Mouse (Mus musculus) neural tube, embryonic 15.5 days (tissue): ENCODE measurements around the gene AC134908.4. TPM values are rescaled to one million over a fixed set of nuclear protein-coding genes. Genes with fewer than 3 reads are reported as not detected.
"Not testable (repeated sequence)": the region's sequence is repeated elsewhere in the genome, so short reads cannot be mapped to it uniquely, and the experiment has no call there.

Source experiments
- ATAC-seq: fragments of 200-750 bp; cut with Nextera tagmentation; 2 replicates; pipeline ENCODE4 v1.8.0; 2017; ENCODE audit warnings: mild to moderate bottlenecking, moderate TSS enrichment, moderate library complexity; ENCODE audit not compliant: low FRiP score
- H3K27ac ChIP-seq: fragments of 300-500 bp; sonication (generic); replicated peaks from 2 replicates; pipeline ENCODE4 v1.5.1; 2015; ENCODE audit warnings: mild to moderate bottlenecking, inconsistent platforms
- H3K27me3 ChIP-seq: fragments of 300-500 bp; sonication (generic); replicated peaks from 2 replicates; pipeline ENCODE4 v1.6.1; 2015; ENCODE audit warnings: inconsistent platforms
- H3K36me3 ChIP-seq: fragments of 300-500 bp; sonication (generic); 2 replicates; pipeline ENCODE4 v1.6.1; 2015; ENCODE audit warnings: inconsistent platforms
- H3K4me1 ChIP-seq: fragments of 300-500 bp; sonication (generic); 2 replicates; pipeline ENCODE4 v1.6.1; 2015; ENCODE audit warnings: inconsistent platforms
- H3K4me2 ChIP-seq: fragments of 300-500 bp; sonication (generic); 2 replicates; pipeline ENCODE4 v1.6.1; 2015; ENCODE audit warnings: inconsistent platforms, mild to moderate bottlenecking, moderate library complexity
- H3K4me3 ChIP-seq: fragments of 300-500 bp; sonication (generic); replicated peaks from 2 replicates; pipeline ENCODE4 v1.5.1; 2015; ENCODE audit warnings: mild to moderate bottlenecking, inconsistent platforms
- H3K9ac ChIP-seq: fragments of 300-500 bp; sonication (generic); replicated peaks from 2 replicates; pipeline ENCODE4 v1.6.1; 2015; ENCODE audit warnings: mild to moderate bottlenecking, inconsistent platforms
- H3K9me3 ChIP-seq: fragments of 300-500 bp; sonication (generic); replicated peaks from 2 replicates; pipeline ENCODE4 v1.6.1; 2016; ENCODE audit warnings: inconsistent platforms
- WGBS: fragments of 180-500 bp; shearing (Covaris S2); methylation state at CpG from one replicate; pipeline ENCODE4 v1.1.7; 2015; ENCODE audit warnings: mixed read lengths; 5-methylcytosine and 5-hydroxymethylcytosine counted together
- polyA plus RNA-seq: library from polyadenylated mRNA; unstranded; fragments of >200 nt; fragmentation: Nextera tagmentation; extraction: Ambion mirVana; gene quantifications from 2 replicates; pipeline ENCODE4 v1.2.1, GENCODE M21; 2015

The AC134908.4 gene
- polyA plus RNA-seq, 1 experiment from 2014 or later, result 3.1 TPM

- H3K9ac ChIP-seq, result no peak overlapping the region
- WGBS, result 81% methylated on average over 9 of the region's 9 CpGs
These were observed 38.8 kb downstream of the AC134908.4 start for GRCm38 (mm10) chr17:25756378-25757242.

DNA sequence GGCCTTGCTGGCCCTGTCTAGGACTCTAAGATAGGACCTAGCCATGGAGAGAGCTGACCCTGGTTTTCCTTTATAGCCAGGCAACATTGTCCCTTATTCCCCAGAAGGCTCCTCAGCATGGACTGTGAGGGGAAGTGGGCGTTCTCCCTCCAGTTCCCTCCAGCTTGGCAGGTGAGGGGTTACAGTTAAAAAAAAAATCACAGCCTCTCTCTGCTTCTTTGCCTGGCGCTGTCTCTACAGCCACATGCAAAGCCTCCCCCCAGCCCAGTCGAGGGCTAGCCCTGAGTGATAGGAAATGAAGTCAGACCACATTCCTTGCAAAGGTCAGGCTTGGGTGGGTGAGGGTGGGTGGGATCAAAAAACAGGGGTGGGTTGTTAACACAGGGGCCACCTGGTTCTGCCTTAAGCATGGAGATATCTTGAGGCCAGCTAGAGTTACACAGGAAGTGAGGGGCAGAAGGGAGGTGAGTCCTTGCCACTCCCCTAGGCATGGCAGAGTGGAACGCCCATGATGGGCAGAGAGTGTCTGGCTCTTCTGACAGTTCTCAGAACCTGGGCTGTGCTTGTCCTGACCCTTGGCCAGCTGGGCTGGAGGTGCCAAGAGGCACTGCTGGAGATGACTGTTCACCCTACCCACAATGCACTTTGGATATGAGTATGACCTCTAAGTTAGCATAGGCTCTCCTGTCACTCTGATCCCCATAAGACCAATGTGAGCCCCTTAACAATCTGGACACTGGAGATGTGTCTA, 39.7 kb downstream of the AC134908.4 start:
- Histone ChIP-seq H3K4me1 (peaks cover 6% of the 10 kb centered on the region), H3K36me3 (no peaks in the 10 kb centered on the region), H3K27ac (no peak overlapping the region), H3K9me3 (no peaks in the 10 kb centered on the region), H3K4me2 (no peak overlapping the region), H3K9ac (no peak overlapping the region), H3K4me3 (no peak overlapping the region), H3K27me3 (no peaks in the 10 kb centered on the region)
- no peak for ATAC-seq
- WGBS, result 61% methylated on average over 4 of the region's 4 CpGs

More at GRCm38 (mm10) chr17:25756378-25757242, 38.8 kb downstream of the AC134908.4 start:
- Histone ChIP-seq H3K36me3 (no peaks in the 10 kb centered on the region), H3K4me1 (peaks cover 2% of the 10 kb centered on the region), H3K4me2 (no peak overlapping the region), H3K27ac (no peak overlapping the region), H3K9me3 (no peaks in the 10 kb centered on the region), H3K27me3 (no peaks in the 10 kb centered on the region), H3K4me3 (no peak overlapping the region)
- no peak for ATAC-seq

GRCm38 (mm10) chr17:25755086-25755485, 40.4 kb downstream of the AC134908.4 start:
- ATAC-seq, result no peak
- Histone ChIP-seq H3K4me1 (peaks cover 6% of the 10 kb centered on the region), H3K36me3 (no peaks in the 10 kb centered on the region), H3K4me2 (no peak overlapping the region), H3K27me3 (no peaks in the 10 kb centered on the region), H3K9ac (no peak overlapping the region), H3K9me3 (no peaks in the 10 kb centered on the region), H3K4me3 (no peak overlapping the region), H3K27ac (no peak overlapping the region)
- WGBS, result 79% methylated on average over 4 of the region's 4 CpGs

GRCm38 (mm10) chr17:25754241-25754640, 41.2 kb downstream of the AC134908.4 start, which contains the start of gene Msln:
TSS of gene Msln (minus strand) at chr17:25754378.
- H3K4me1 ChIP-seq, result peaks cover 6% of the 10 kb centered on the region
- H3K9ac ChIP-seq, result no peak within 1 kb of the TSS
- H3K4me3 ChIP-seq, result no peak within 1 kb of the TSS
- H3K9me3 ChIP-seq, result no peaks in the 10 kb centered on the region
- WGBS, result 87% methylated on average over 9 of the region's 9 CpGs
- no peak within 1 kb of the TSS for H3K4me2 ChIP-seq
- ATAC-seq, result no peak
- no peaks in the 10 kb centered on the region for H3K27me3 ChIP-seq
- H3K36me3 ChIP-seq, result no peaks in the 10 kb centered on the region
- H3K27ac ChIP-seq, result no peak within 1 kb of the TSS

- Histone ChIP-seq H3K4me1 (peaks cover 6% of the 10 kb centered on the region), H3K36me3 (no peaks in the 10 kb centered on the region), H3K4me2 (no peak overlapping the region), H3K4me3 (no peak overlapping the region), H3K27me3 (no peaks in the 10 kb centered on the region), H3K9me3 (no peaks in the 10 kb centered on the region), H3K9ac (no peak overlapping the region), H3K27ac (no peak overlapping the region)
- no peak for ATAC-seq
- 47% methylated on average over 5 of the region's 5 CpGs for WGBS
These were observed 44.0 kb downstream of the AC134908.4 start for GRCm38 (mm10) chr17:25751446-25751845.

DNA sequence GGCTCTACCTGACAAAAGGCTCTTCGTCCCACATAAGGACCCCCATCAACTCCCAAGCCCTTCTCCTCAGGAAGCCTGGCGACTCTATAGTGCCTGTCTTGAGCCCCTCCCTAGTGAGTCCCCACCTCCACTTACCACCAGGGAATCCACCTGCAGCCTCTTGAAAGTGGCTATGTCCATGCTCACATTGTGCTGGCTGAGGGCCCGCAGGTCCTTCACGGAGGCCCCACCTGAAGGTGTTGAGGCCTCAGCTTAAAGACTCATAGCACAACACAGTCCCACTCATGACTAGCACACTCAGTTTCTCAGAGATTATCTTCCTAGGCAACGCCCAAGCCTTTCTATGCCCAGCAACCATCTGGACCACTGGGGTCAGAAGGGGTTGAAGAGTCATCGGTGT, 46.1 kb downstream of the AC134908.4 start:
- Histone ChIP-seq H3K4me1 (peaks cover 6% of the 10 kb centered on the region), H3K4me2 (no peak overlapping the region), H3K27me3 (no peaks in the 10 kb centered on the region), H3K36me3 (no peaks in the 10 kb centered on the region), H3K27ac (no peak overlapping the region), H3K9ac (no peak overlapping the region), H3K4me3 (no peak overlapping the region), H3K9me3 (no peaks in the 10 kb centered on the region)
- WGBS, result 87% methylated on average over 6 of the region's 6 CpGs
- no peak for ATAC-seq

- no peak for ATAC-seq
- Histone ChIP-seq H3K4me1 (peaks cover 6% of the 10 kb centered on the region), H3K4me2 (no peak overlapping the region), H3K9ac (no peak overlapping the region), H3K27me3 (no peaks in the 10 kb centered on the region), H3K4me3 (no peak overlapping the region), H3K27ac (no peak overlapping the region), H3K36me3 (no peaks in the 10 kb centered on the region), H3K9me3 (no peaks in the 10 kb centered on the region)
- 97% methylated on average over 4 of the region's 4 CpGs for WGBS
These were observed 47.2 kb downstream of the AC134908.4 start for GRCm38 (mm10) chr17:25748238-25748637.

GRCm38 (mm10) chr17:25744311-25744710, 51.1 kb downstream of the AC134908.4 start:
- no peaks in the 10 kb centered on the region for H3K27me3 ChIP-seq
- H3K36me3 ChIP-seq, result no peaks in the 10 kb centered on the region
- no peak overlapping the region for H3K4me3 ChIP-seq
- WGBS, result 76% methylated on average over 10 of the region's 10 CpGs
- no peak overlapping the region for H3K27ac ChIP-seq
- H3K4me1 ChIP-seq, result no peaks in the 10 kb centered on the region
- no peak overlapping the region for H3K9ac ChIP-seq
- no peak for ATAC-seq
- H3K9me3 ChIP-seq, result no peaks in the 10 kb centered on the region
- H3K4me2 ChIP-seq, result no peak overlapping the region

DNA sequence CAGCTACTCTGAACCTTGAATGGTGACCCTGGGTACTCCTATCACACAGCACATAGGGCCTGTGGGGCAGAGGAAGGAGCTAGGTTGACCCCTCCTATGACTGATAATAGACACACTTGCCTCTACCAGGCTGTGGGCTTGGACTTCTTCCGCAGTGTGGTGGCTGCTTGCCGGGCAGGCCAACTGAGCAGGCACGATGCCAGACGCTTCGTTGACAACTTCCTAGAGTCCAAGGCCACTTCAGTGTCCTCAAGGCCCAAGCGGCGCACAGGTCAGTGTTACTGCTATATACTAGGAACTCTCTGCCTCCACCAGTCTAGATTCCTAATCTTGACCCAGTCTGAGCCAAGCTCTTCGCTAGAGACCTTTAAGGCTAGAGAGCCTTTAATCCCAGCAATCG, 51.6 kb downstream of the AC134908.4 start:
- no peak for ATAC-seq
- Histone ChIP-seq H3K27me3 (no peaks in the 10 kb centered on the region), H3K4me1 (no peaks in the 10 kb centered on the region), H3K4me2 (no peak overlapping the region), H3K4me3 (no peak overlapping the region), H3K9me3 (no peaks in the 10 kb centered on the region), H3K36me3 (no peaks in the 10 kb centered on the region), H3K9ac (no peak overlapping the region), H3K27ac (no peak overlapping the region)
- 93% methylated on average over 9 of the region's 9 CpGs for WGBS

DNA sequence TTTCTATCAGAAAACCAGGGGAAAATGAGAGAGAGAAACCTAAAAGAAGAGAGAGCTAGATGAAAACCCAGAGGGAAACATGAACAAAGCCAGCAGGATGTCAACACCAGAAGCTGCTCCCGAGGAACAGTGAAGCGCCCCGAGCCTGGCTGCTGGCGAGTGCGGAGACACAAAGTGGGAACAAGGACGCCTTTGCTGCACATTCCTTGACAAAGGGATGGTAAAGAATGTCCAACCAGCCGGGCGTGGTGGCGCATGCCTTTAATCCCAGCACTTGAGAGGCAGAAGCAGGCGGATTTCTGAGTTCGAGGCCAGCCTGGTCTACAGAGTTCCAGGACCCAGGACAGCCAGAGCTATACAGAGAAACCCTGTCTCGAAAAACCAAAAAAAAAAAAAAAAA, 54.0 kb downstream of the AC134908.4 start:
- WGBS, result 78% methylated on average over 12 of the region's 12 CpGs
- H3K36me3 ChIP-seq, H3K4me1 ChIP-seq, H3K9ac ChIP-seq, H3K9me3 ChIP-seq, H3K4me2 ChIP-seq, H3K4me3 ChIP-seq, ATAC-seq, H3K27ac ChIP-seq, H3K27me3 ChIP-seq: not testable (repeated sequence)
